Mouse (Mus musculus): ENCODE results near the gene Kif6.

Gene Kif6

GRCm38 (mm10) chr17:49666728-49667127 is 51.8 kb downstream of the Kif6 start:
- DNase-seq (ENCODE audit: low spot score) = no peak

- DNase-seq (ENCODE audit: low spot score) = no peak
These were observed 53.4 kb downstream of the Kif6 start for GRCm38 (mm10) chr17:49668296-49668695.

GRCm38 (mm10) chr17:49671921-49672339 is 57.0 kb downstream of the Kif6 start:
- DNase-seq (ENCODE audit: low spot score) = peak; percentile 4

GRCm38 (mm10) chr17:49672421-49672820 is 57.5 kb downstream of the Kif6 start:
- no peak for DNase-seq (ENCODE audit: low spot score)

- no peak for DNase-seq (ENCODE audit: low spot score)
These were observed 60.7 kb downstream of the Kif6 start for GRCm38 (mm10) chr17:49675629-49676028.

GRCm38 (mm10) chr17:49681410-49681809 is 66.5 kb downstream of the Kif6 start:
- no peak for DNase-seq (ENCODE audit: low spot score)

GRCm38 (mm10) chr17:49684146-49684545 is 69.2 kb downstream of the Kif6 start:
- no peak for DNase-seq (ENCODE audit: low spot score)

GRCm38 (mm10) chr17:49690607-49691454 is 75.9 kb downstream of the Kif6 start:
- peak; percentile 81 for DNase-seq (ENCODE audit: low spot score)

GRCm38 (mm10) chr17:49691455-49691805 is 76.5 kb downstream of the Kif6 start:
- DNase-seq (ENCODE audit: low spot score) = no peak

- no peak for DNase-seq (ENCODE audit: low spot score)
These were observed 78.3 kb downstream of the Kif6 start for GRCm38 (mm10) chr17:49693206-49693605.

- DNase-seq (ENCODE audit: low spot score) = no peak
These were observed 82.3 kb downstream of the Kif6 start for GRCm38 (mm10) chr17:49697220-49697619.

GRCm38 (mm10) chr17:49703492-49704249 is 88.7 kb downstream of the Kif6 start:
- DNase-seq (ENCODE audit: low spot score) = no peak

- DNase-seq (ENCODE audit: low spot score) = no peak
These were observed 94.3 kb downstream of the Kif6 start for GRCm38 (mm10) chr17:49709192-49709591.

GRCm38 (mm10) chr17:49710101-49710630 is 95.2 kb downstream of the Kif6 start:
- DNase-seq (ENCODE audit: low spot score) = no peak

GRCm38 (mm10) chr17:49726206-49726605 is 111.3 kb downstream of the Kif6 start:
- peak; percentile 36 for DNase-seq (ENCODE audit: low spot score)

GRCm38 (mm10) chr17:49726976-49727375 is 112.0 kb downstream of the Kif6 start:
- DNase-seq (ENCODE audit: low spot score) = peak; percentile 74

- DNase-seq (ENCODE audit: low spot score) = peak; percentile 63
These were observed 112.6 kb downstream of the Kif6 start for GRCm38 (mm10) chr17:49727428-49728045.

- no peak for DNase-seq (ENCODE audit: low spot score)
These were observed 114.9 kb downstream of the Kif6 start for GRCm38 (mm10) chr17:49729856-49730255.

- DNase-seq (ENCODE audit: low spot score) = peak; percentile 30
These were observed 117.8 kb downstream of the Kif6 start for GRCm38 (mm10) chr17:49732706-49733105.

- DNase-seq (ENCODE audit: low spot score) = peak; percentile 55
These were observed 119.1 kb downstream of the Kif6 start for GRCm38 (mm10) chr17:49734079-49734478.

GRCm38 (mm10) chr17:49734776-49735175 is 119.8 kb downstream of the Kif6 start:
- no peak for DNase-seq (ENCODE audit: low spot score)

GRCm38 (mm10) chr17:49736364-49736763 is 121.4 kb downstream of the Kif6 start:
- DNase-seq (ENCODE audit: low spot score) = no peak

Measured in adipocyte (in vitro differentiated cells).